Mouse (Mus musculus): ENCODE measurements around the gene Slc25a26. TPM values are rescaled to one million over a fixed set of nuclear protein-coding genes. Genes with fewer than 3 reads are reported as not detected.

Gene Slc25a26
- polyA plus RNA-seq, 1 experiment from 2014 or later: 7.4 TPM

DNA sequence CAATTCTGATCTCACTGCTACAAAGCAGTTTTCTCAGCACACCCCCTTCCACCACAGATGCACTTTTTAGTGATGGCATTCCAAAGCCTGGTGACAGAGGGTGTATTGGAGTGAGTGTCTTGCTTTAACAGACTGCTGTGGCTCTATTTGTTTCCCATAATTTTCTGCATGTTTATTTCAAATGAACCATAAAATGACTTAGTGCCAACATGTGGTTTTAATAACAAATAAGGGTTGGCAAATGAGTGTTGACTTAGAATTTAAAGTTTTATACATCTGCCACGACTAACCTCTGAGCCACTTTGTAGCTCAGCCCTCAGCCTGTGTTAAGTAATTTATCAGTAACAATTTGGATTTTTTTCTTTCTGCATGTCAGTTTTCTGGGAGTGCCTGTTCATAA lies 61.2 kb downstream of the Slc25a26 start:
- H3K36me3 ChIP-seq (ENCODE audit: control insufficient read depth, insufficient read depth, low read length): no peaks in the 10 kb centered on the region
- H3K9ac ChIP-seq (ENCODE audit: low read length): no peak overlapping the region
- 84% methylated on average over 1 of the region's 1 CpGs for WGBS
- no peaks in the 10 kb centered on the region for H3K27me3 ChIP-seq (ENCODE audit: control insufficient read depth, insufficient read depth, low read length)
- no peak for DNase-seq (ENCODE audit: low spot score)
- no peak overlapping the region for H3K4me3 ChIP-seq (ENCODE audit: low read depth, low read length)
- H3K4me1 ChIP-seq (replicated peaks; ENCODE audit: control insufficient read depth, insufficient read depth, low read length): no peaks in the 10 kb centered on the region
- no peaks in the 10 kb centered on the region for H3K9me3 ChIP-seq (ENCODE audit: control insufficient read depth, low read length)
- ATAC-seq (replicated peaks; ENCODE audit: low FRiP score): no peak
- no peak overlapping the region for H3K4me2 ChIP-seq (ENCODE audit: low read depth, low read length, severe bottlenecking)
- H3K27ac ChIP-seq (ENCODE audit: low read depth, low read length): no peak overlapping the region

- no peak overlapping the region for H3K27ac ChIP-seq (ENCODE audit: low read depth, low read length)
- 59% methylated on average over 8 of the region's 8 CpGs for WGBS
- DNase-seq (ENCODE audit: low spot score) (no peak), ATAC-seq (replicated peaks; ENCODE audit: low FRiP score) (no peak)
- no peaks in the 10 kb centered on the region for H3K27me3 ChIP-seq (ENCODE audit: control insufficient read depth, insufficient read depth, low read length)
- H3K36me3 ChIP-seq (ENCODE audit: control insufficient read depth, insufficient read depth, low read length): no peaks in the 10 kb centered on the region
- no peak overlapping the region for H3K4me2 ChIP-seq (ENCODE audit: low read depth, low read length, severe bottlenecking)
- H3K9ac ChIP-seq (ENCODE audit: low read length): no peak overlapping the region
- no peaks in the 10 kb centered on the region for H3K4me1 ChIP-seq (replicated peaks; ENCODE audit: control insufficient read depth, insufficient read depth, low read length)
- no peaks in the 10 kb centered on the region for H3K9me3 ChIP-seq (ENCODE audit: control insufficient read depth, low read length)
- no peak overlapping the region for H3K4me3 ChIP-seq (ENCODE audit: low read depth, low read length)
Observed at GRCm38 (mm10) chr6:94563203-94563940, 63.2 kb downstream of the Slc25a26 start.

GRCm38 (mm10) chr6:94565766-94566165 lies 65.6 kb downstream of the Slc25a26 start:
- ATAC-seq (replicated peaks; ENCODE audit: low FRiP score): no peak
- H3K4me2 ChIP-seq (ENCODE audit: low read depth, low read length, severe bottlenecking): no peak overlapping the region
- WGBS: 95% methylated on average over 2 of the region's 2 CpGs

GRCm38 (mm10) chr6:94568040-94568439 lies 67.9 kb downstream of the Slc25a26 start:
- Histone ChIP-seq H3K9me3 (ENCODE audit: control insufficient read depth, low read length) (no peaks in the 10 kb centered on the region), H3K27ac (ENCODE audit: low read depth, low read length) (no peak overlapping the region), H3K4me2 (ENCODE audit: low read depth, low read length, severe bottlenecking) (no peak overlapping the region), H3K36me3 (ENCODE audit: control insufficient read depth, insufficient read depth, low read length) (no peaks in the 10 kb centered on the region), H3K4me1 (replicated peaks; ENCODE audit: control insufficient read depth, insufficient read depth, low read length) (no peaks in the 10 kb centered on the region), H3K27me3 (ENCODE audit: control insufficient read depth, insufficient read depth, low read length) (no peaks in the 10 kb centered on the region), H3K4me3 (ENCODE audit: low read depth, low read length) (no peak overlapping the region), H3K9ac (ENCODE audit: low read length) (no peak overlapping the region)
- WGBS: 97% methylated on average over 2 of the region's 2 CpGs
- no peak for ATAC-seq (replicated peaks; ENCODE audit: low FRiP score)
- DNase-seq (ENCODE audit: low spot score): no peak

More at GRCm38 (mm10) chr6:94565766-94566165, 65.6 kb downstream of the Slc25a26 start:
- Histone ChIP-seq H3K9me3 (ENCODE audit: control insufficient read depth, low read length) (no peaks in the 10 kb centered on the region), H3K4me3 (ENCODE audit: low read depth, low read length) (no peak overlapping the region), H3K9ac (ENCODE audit: low read length) (no peak overlapping the region), H3K27ac (ENCODE audit: low read depth, low read length) (no peak overlapping the region), H3K27me3 (ENCODE audit: control insufficient read depth, insufficient read depth, low read length) (no peaks in the 10 kb centered on the region), H3K36me3 (ENCODE audit: control insufficient read depth, insufficient read depth, low read length) (no peaks in the 10 kb centered on the region), H3K4me1 (replicated peaks; ENCODE audit: control insufficient read depth, insufficient read depth, low read length) (no peaks in the 10 kb centered on the region)
- DNase-seq (ENCODE audit: low spot score): no peak

DNA sequence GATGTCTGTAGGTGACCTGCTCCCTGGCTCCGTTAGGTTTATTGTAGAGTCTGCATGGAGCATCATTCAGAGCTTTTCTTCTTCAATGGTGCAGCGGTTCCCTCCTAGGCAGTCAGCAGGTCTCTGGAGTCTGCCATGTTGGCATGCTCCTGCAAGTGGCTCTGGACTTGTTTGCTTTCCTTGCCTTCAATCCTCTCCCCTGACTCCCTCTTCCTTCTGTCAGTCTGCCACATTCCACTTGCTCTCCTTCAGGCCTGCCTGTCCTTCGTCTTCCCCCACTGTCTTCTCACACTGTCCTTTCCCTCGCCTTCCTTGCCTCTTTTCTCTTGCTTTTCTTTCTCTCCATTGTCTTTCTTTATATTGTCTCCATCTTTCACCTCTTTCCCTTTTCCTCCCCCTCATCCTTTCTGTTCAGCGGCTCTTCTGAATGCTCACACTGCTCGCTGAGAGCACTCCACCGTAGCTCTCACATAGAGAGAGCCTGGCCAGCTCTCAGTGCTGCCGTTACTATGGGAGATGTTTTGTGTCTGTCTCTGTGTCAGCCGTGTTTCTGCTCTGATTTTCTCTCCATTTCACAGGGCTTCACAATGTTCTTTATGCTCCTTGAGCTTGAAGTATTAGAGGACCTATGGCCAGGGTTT lies 75.5 kb downstream of the Slc25a26 start:
- no peak for DNase-seq (ENCODE audit: low spot score)
- peak overlapping the region; percentile 51; the same call in 1 of the 2 replicates for H3K27ac ChIP-seq (ENCODE audit: low read depth, low read length)
- no peaks in the 10 kb centered on the region for H3K36me3 ChIP-seq (ENCODE audit: control insufficient read depth, insufficient read depth, low read length)
- H3K4me2 ChIP-seq (ENCODE audit: low read depth, low read length, severe bottlenecking): no peak overlapping the region
- 37% methylated on average over 9 of the region's 9 CpGs for WGBS
- no peak overlapping the region for H3K4me3 ChIP-seq (ENCODE audit: low read depth, low read length)
- H3K4me1 ChIP-seq (replicated peaks; ENCODE audit: control insufficient read depth, insufficient read depth, low read length): peaks cover 16% of the 10 kb centered on the region; the same call in 1 of the 2 replicates
- H3K9ac ChIP-seq (ENCODE audit: low read length): peak overlapping the region; percentile 17; the same call in 1 of the 2 replicates
- no peaks in the 10 kb centered on the region for H3K9me3 ChIP-seq (ENCODE audit: control insufficient read depth, low read length)
- ATAC-seq (replicated peaks; ENCODE audit: low FRiP score): no peak
- H3K27me3 ChIP-seq (ENCODE audit: control insufficient read depth, insufficient read depth, low read length): no peaks in the 10 kb centered on the region

GRCm38 (mm10) chr6:94577991-94578390 lies 77.9 kb downstream of the Slc25a26 start:
- ATAC-seq (replicated peaks; ENCODE audit: low FRiP score): peak; percentile 97
- peak overlapping the region; percentile 74; the same call in 1 of the 2 replicates for H3K27ac ChIP-seq (ENCODE audit: low read depth, low read length)
- H3K27me3 ChIP-seq (ENCODE audit: control insufficient read depth, insufficient read depth, low read length): no peaks in the 10 kb centered on the region
- H3K36me3 ChIP-seq (ENCODE audit: control insufficient read depth, insufficient read depth, low read length): no peaks in the 10 kb centered on the region
- peak; percentile 86 for DNase-seq (ENCODE audit: low spot score)
- no peak overlapping the region for H3K4me3 ChIP-seq (ENCODE audit: low read depth, low read length)
- H3K4me2 ChIP-seq (ENCODE audit: low read depth, low read length, severe bottlenecking): peak overlapping the region; percentile 1; the same call in 1 of the 2 replicates
- no peaks in the 10 kb centered on the region for H3K9me3 ChIP-seq (ENCODE audit: control insufficient read depth, low read length)
- 12% methylated on average over 8 of the region's 8 CpGs for WGBS
- H3K9ac ChIP-seq (ENCODE audit: low read length): no peak overlapping the region
- H3K4me1 ChIP-seq (replicated peaks; ENCODE audit: control insufficient read depth, insufficient read depth, low read length): peaks cover 18% of the 10 kb centered on the region; the same call in 1 of the 2 replicates

GRCm38 (mm10) chr6:94582055-94582454 lies 81.9 kb downstream of the Slc25a26 start:
- H3K4me2 ChIP-seq (ENCODE audit: low read depth, low read length, severe bottlenecking): no peak overlapping the region
- DNase-seq (ENCODE audit: low spot score): no peak
- H3K9ac ChIP-seq (ENCODE audit: low read length): no peak overlapping the region
- H3K4me1 ChIP-seq (replicated peaks; ENCODE audit: control insufficient read depth, insufficient read depth, low read length): peaks cover 10% of the 10 kb centered on the region
- no peak for ATAC-seq (replicated peaks; ENCODE audit: low FRiP score)
- H3K27me3 ChIP-seq (ENCODE audit: control insufficient read depth, insufficient read depth, low read length): no peaks in the 10 kb centered on the region
- no peaks in the 10 kb centered on the region for H3K9me3 ChIP-seq (ENCODE audit: control insufficient read depth, low read length)
- H3K36me3 ChIP-seq (ENCODE audit: control insufficient read depth, insufficient read depth, low read length): no peaks in the 10 kb centered on the region
- no peak overlapping the region for H3K27ac ChIP-seq (ENCODE audit: low read depth, low read length)
- no peak overlapping the region for H3K4me3 ChIP-seq (ENCODE audit: low read depth, low read length)
- WGBS: 90% methylated on average over 9 of the region's 9 CpGs

- Histone ChIP-seq H3K9ac (ENCODE audit: low read length) (no peak overlapping the region), H3K4me2 (ENCODE audit: low read depth, low read length, severe bottlenecking) (no peak overlapping the region), H3K27ac (ENCODE audit: low read depth, low read length) (no peak overlapping the region), H3K9me3 (ENCODE audit: control insufficient read depth, low read length) (no peaks in the 10 kb centered on the region), H3K27me3 (ENCODE audit: control insufficient read depth, insufficient read depth, low read length) (no peaks in the 10 kb centered on the region), H3K4me3 (ENCODE audit: low read depth, low read length) (no peak overlapping the region), H3K4me1 (replicated peaks; ENCODE audit: control insufficient read depth, insufficient read depth, low read length) (peaks cover 2% of the 10 kb centered on the region; the same call in 1 of the 2 replicates), H3K36me3 (ENCODE audit: control insufficient read depth, insufficient read depth, low read length) (no peaks in the 10 kb centered on the region)
- ATAC-seq (replicated peaks; ENCODE audit: low FRiP score) (no peak), DNase-seq (ENCODE audit: low spot score) (no peak)
- 94% methylated on average over 9 of the region's 9 CpGs for WGBS
Observed at GRCm38 (mm10) chr6:94584147-94584695, 84.1 kb downstream of the Slc25a26 start.

Data from forebrain, embryonic 11.5 days (tissue).